Mouse (Mus musculus): ENCODE measurements around the gene Gpr142.

Gene Gpr142

DNA sequence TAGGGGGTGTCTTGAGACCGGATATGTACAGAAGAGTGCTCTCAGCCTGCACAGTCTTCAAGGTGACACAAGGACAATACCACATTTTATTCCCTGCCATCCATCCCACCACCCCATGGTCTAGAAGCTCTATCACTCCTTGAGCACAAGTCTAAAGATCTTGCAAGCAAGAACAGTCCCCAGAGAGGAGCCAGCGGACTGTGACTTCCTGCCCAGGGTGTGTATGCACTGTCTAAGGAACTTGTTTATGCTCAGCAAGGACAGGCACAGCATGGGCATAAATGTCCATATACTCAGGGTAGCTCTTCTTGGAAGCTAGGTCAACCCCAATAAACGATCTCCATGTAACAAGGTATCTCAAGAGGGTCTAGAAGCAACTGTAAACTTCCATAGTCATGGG, 743 bp upstream of the Gpr142 start:
- DNase-seq (ENCODE audit: low read depth in 2 of 2, low spot score in 2 of 2): no peak

GRCm38 (mm10) chr11:114801906-114802305, 3.2 kb downstream of the Gpr142 start:
- no peak for DNase-seq (ENCODE audit: low read depth in 2 of 2, low spot score in 2 of 2)

DNA sequence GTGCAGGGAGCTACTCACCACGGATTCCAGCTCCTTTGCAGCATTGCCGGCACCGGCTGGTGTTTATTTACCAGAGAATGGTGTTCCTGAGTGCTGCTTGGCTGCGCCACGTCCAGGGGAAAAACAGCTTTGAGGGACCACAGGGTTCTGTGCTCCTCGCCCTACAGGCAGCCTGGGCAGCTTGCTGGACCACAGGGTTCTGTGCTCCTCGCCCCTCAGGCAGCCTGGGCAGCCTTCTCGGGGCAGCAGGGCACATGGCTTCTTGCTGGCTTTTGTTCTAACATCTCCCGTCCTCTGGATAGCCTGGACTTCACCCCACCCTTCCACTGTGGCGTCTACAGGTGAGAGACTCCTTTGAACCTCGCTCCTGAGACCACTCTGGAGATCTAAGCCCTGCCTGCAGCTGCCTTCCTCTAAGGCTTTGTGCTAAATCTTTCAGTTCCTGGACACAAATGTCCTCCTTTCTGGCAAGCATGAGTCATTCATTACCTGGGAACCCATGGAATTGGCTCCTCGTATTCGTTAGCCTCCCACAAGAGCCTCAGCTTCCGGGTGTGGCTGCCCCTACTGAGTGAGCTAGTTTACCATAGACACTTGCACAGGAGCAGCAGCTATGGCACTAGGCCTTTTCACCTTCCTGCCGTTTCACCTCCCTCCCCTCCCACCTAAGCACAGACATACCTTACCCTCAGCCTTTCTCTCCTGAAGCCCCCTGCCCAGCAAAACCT, 4.0 kb downstream of the Gpr142 start:
- no peak for DNase-seq (ENCODE audit: low read depth in 2 of 2, low spot score in 2 of 2)

DNA sequence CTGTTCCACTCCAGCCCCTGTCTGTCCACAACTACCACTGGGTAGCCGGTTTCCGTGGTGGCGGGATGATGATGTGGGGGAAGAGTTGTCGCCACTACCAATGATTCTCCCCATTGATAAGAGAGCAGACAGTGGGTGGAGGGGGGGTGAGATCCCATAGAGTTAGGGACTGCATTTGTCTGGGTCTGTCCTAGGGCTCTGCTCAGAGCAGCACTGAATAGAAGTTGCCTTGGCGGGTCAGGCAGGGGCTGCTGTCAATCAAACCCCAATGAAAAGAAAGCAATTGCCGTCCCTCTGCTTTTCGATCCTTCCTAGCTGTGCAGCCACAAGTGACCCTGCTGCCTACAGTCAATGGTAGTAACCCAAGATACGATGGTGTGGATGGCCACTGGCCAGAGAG, 5.3 kb downstream of the Gpr142 start:
- no peak for DNase-seq (ENCODE audit: low read depth in 2 of 2, low spot score in 2 of 2)

GRCm38 (mm10) chr11:114807025-114807424, 8.3 kb downstream of the Gpr142 start:
- DNase-seq (ENCODE audit: low read depth in 2 of 2, low spot score in 2 of 2): no peak

DNA sequence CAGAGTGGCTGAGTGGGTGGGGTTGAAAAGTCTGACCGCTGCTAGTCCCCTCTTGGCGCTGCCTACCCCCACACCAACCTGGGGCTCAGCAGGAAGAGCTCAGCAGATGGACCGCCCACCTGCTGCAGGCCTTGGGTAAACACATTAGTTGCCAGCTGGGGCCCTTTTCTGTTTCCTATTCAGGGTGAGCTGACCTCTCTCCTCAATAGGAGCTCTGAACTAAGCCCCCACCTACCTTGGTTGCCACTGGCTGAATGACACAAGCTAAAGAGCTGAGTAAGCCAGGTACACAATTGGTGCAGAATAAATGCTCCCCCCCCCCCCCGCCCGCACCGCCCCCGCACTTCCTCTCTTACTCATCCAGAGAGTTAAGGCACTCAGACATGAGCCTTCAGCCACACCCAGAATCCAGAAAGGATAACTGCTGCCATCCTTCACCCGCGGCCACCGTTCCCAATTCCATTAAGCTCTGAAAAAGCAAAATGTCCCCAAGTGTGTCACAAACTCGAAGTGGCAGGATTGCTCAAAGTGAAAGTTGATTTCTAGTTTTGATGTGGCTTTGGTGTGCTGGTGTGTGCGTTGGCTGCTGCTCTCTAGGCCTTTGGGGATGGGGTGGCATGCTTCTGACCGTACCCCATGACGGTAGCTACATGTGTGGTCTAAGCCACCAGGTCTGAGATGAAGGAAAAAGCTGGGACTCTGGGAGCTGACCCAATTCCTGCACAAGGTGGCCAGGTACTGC, 9.1 kb downstream of the Gpr142 start:
- DNase-seq (ENCODE audit: low read depth in 2 of 2, low spot score in 2 of 2): peak in 1 of 2 experiments; percentile 32

GRCm38 (mm10) chr11:114809371-114809770, 10.6 kb downstream of the Gpr142 start:
- no peak for DNase-seq (ENCODE audit: low read depth in 2 of 2, low spot score in 2 of 2)

GRCm38 (mm10) chr11:114810344-114810743, 11.6 kb downstream of the Gpr142 start:
- DNase-seq (ENCODE audit: low read depth in 2 of 2, low spot score in 2 of 2): no peak

- DNase-seq (ENCODE audit: low read depth in 2 of 2, low spot score in 2 of 2): peak; percentile 78 to 82
Measured at GRCm38 (mm10) chr11:114812731-114813240, 14.1 kb downstream of the Gpr142 start.

GRCm38 (mm10) chr11:114814873-114815592, 16.3 kb downstream of the Gpr142 start:
- DNase-seq (ENCODE audit: low read depth in 2 of 2, low spot score in 2 of 2): no peak

GRCm38 (mm10) chr11:114816934-114817333, 18.2 kb downstream of the Gpr142 start:
- DNase-seq (ENCODE audit: low read depth in 2 of 2, low spot score in 2 of 2): no peak

- DNase-seq (ENCODE audit: low read depth in 2 of 2, low spot score in 2 of 2): no peak
Measured at GRCm38 (mm10) chr11:114818185-114818584, 19.5 kb downstream of the Gpr142 start.

GRCm38 (mm10) chr11:114819110-114819509, 20.4 kb downstream of the Gpr142 start:
- DNase-seq (ENCODE audit: low read depth in 2 of 2, low spot score in 2 of 2): no peak

DNA sequence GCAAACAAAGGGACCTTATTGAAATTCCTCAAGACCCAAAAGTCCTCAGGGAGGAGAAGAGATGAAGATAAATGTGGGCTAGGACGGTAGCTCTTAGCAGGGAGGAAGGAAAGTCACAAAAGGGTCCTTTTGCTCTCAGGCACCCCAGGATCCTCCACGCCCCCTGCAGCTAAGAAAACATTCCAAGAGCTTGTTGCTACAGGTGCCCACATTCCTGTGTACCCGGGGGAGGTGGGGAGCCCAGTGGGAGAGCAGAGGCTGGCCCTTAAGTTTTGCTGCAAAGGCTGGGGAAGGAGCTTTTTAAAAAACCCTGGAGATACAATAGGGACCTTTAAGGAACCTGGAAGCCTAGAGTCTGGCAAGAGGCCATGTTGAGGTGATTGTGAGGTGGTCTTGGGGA, 21.7 kb downstream of the Gpr142 start:
- DNase-seq (ENCODE audit: low read depth in 2 of 2, low spot score in 2 of 2): no peak

DNA sequence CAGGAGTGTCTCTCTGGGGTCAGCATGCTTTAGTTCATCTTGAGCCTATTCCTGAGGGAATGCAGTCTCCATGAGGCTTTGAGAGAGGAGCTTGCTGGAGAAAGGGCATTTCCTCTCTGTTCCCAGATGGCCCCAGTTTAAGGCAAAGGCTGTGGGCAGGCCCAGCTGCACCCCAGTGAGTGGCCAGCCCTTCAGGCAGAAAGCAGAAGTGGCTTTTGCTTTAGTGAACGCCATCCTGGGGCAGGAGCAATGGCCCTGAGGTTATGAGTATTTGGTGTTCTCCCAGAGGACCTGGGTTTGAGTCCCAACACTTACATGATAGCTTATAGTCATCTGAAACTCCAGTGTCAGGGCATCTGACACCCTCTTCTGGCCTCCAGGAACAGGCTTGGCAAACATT, 22.6 kb downstream of the Gpr142 start:
- DNase-seq (ENCODE audit: low read depth in 2 of 2, low spot score in 2 of 2): no peak

GRCm38 (mm10) chr11:114822727-114823126, 24.0 kb downstream of the Gpr142 start:
- DNase-seq (ENCODE audit: low read depth in 2 of 2, low spot score in 2 of 2): no peak

- no peak for DNase-seq (ENCODE audit: low read depth in 2 of 2, low spot score in 2 of 2)
Measured at GRCm38 (mm10) chr11:114823199-114823725, 24.5 kb downstream of the Gpr142 start.

- DNase-seq (ENCODE audit: low read depth in 2 of 2, low spot score in 2 of 2): no peak
Measured at GRCm38 (mm10) chr11:114826686-114827085, 28.0 kb downstream of the Gpr142 start.

- no peak for DNase-seq (ENCODE audit: low read depth in 2 of 2, low spot score in 2 of 2)
Measured at GRCm38 (mm10) chr11:114829499-114830432, 31.0 kb downstream of the Gpr142 start.

DNA sequence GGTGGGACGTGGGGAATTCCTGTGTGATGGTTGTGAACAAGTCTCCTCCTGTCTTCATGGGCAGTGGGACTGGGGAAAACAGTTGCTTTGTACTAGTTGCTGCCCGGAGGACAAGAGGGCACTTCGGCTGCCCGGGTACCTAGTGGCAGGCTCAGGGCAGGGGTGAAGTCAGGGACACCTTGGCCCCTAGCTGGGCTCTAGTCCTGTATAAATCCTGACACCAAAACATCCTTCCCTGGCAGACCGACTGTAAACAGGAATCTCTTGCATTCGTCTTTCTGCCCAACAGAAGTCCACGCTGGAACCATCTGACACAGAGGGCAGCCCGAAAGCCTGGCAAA, 31.7 kb downstream of the Gpr142 start:
- no peak for DNase-seq (ENCODE audit: low read depth in 2 of 2, low spot score in 2 of 2)

- DNase-seq (ENCODE audit: low read depth in 2 of 2, low spot score in 2 of 2): no peak
Measured at GRCm38 (mm10) chr11:114833166-114833565, 34.4 kb downstream of the Gpr142 start.

All from CD8-positive naive resting alpha-beta T cell, adult 2 months (primary cell).